Mouse (Mus musculus) heart, postnatal 0 days (tissue): ENCODE measurements around the gene Yod1. TPM values are rescaled to one million over a fixed set of nuclear protein-coding genes. Genes with fewer than 3 reads are reported as not detected.

ENCODE experiments used
- ATAC-seq: fragments of 200-750 bp; cut with Nextera tagmentation; 2 replicates; pipeline ENCODE4 v1.8.0; 2017; ENCODE audit warnings: low read depth, moderate number of reproducible peaks, moderate library complexity; ENCODE audit not compliant: insufficient read depth
- DNase-seq: peaks from one replicate; pipeline ENCODE4 v3.0.0-alpha.2; 2016; ENCODE audit warnings: low spot score
- H3K27ac ChIP-seq: fragments of 300-500 bp; sonication (generic); 2 replicates; pipeline ENCODE4 v1.5.1; 2014; ENCODE audit warnings: low read depth, mild to moderate bottlenecking
- H3K27me3 ChIP-seq: fragments of 300-500 bp; sonication (generic); 2 replicates; pipeline ENCODE4 v1.6.1; 2014; ENCODE audit warnings: low read length, mixed read lengths; ENCODE audit not compliant: control insufficient read depth, insufficient read depth
- H3K36me3 ChIP-seq: fragments of 300-500 bp; sonication (generic); replicated peaks from 2 replicates; pipeline ENCODE4 v1.6.1; 2014; ENCODE audit warnings: low read length, mixed read lengths; ENCODE audit not compliant: control insufficient read depth, insufficient read depth
- H3K4me1 ChIP-seq: fragments of 300-500 bp; sonication (generic); 2 replicates; pipeline ENCODE4 v1.6.1; 2014; ENCODE audit warnings: antibody characterized with exemption; ENCODE audit not compliant: control insufficient read depth, insufficient read depth
- H3K4me2 ChIP-seq: fragments of 300-500 bp; sonication (generic); 2 replicates; pipeline ENCODE4 v1.6.1; 2014; ENCODE audit warnings: low read depth, mild to moderate bottlenecking, low read length, moderate library complexity
- H3K4me3 ChIP-seq: fragments of 300-500 bp; sonication (generic); 2 replicates; pipeline ENCODE4 v1.5.1; 2014; ENCODE audit warnings: low read depth, low read length
- H3K9ac ChIP-seq: fragments of 300-500 bp; sonication (generic); replicated peaks from 2 replicates; pipeline ENCODE4 v1.6.1; 2014; ENCODE audit warnings: low read depth, low read length, mixed read lengths
- H3K9me3 ChIP-seq: fragments of 300-500 bp; sonication (generic); replicated peaks from 2 replicates; pipeline ENCODE4 v1.6.1; 2016; ENCODE audit warnings: low read length; ENCODE audit not compliant: control insufficient read depth
- CTCF ChIP-seq: IDR thresholded peaks from 2 replicates; pipeline ENCODE4 v1.5.1; 2016; ENCODE audit warnings: antibody characterized with exemption, control low read depth, low read depth
- EP300 ChIP-seq: IDR thresholded peaks from 2 replicates; pipeline ENCODE4 v1.6.1; 2016; ENCODE audit warnings: antibody characterized with exemption, low read depth
- whole genome bisulfite sequencing: fragments of 180-500 bp; shearing (Covaris S2); extraction: QIAGEN DNeasy Blood & Tissue Kit; methylation state at CpG from one replicate; pipeline ENCODE4 v1.1.7; 2014; 5-methylcytosine and 5-hydroxymethylcytosine counted together
- polyA plus RNA-seq: library from polyadenylated mRNA; unstranded; fragments of >200 nt; fragmentation: Nextera tagmentation; extraction: Ambion mirVana; gene quantifications from 2 replicates; pipeline ENCODE4 v1.2.1, GENCODE M21; 2015
- total RNA-seq: library from RNA; depleted of rRNA; stranded (reverse); fragments of >200 nt; gene quantifications from 2 replicates; pipeline ENCODE4 v1.2.3, GENCODE M21; 2014; ENCODE audit warnings: low replicate concordance

The Yod1 gene
- total and polyA plus RNA-seq, 2 experiments from 2014 or later = 4.9 to 6.4 TPM

- WGBS = 28% methylated on average over 9 of the region's 9 CpGs
- H3K4me2 ChIP-seq = no peak overlapping the region
- no peak overlapping the region for H3K27ac ChIP-seq
- H3K27me3 ChIP-seq = no peaks in the 10 kb centered on the region
- no peaks in the 10 kb centered on the region for H3K4me1 ChIP-seq
- no peak for ATAC-seq
- DNase-seq = no peak
- H3K9ac ChIP-seq = no peak overlapping the region
- H3K36me3 ChIP-seq = no peaks in the 10 kb centered on the region
- no peaks in the 10 kb centered on the region for H3K9me3 ChIP-seq
- TF ChIP-seq EP300 = no peak
- no peak overlapping the region for H3K4me3 ChIP-seq
Observed at GRCm38 (mm10) chr1:130759689-130760088, 42.6 kb downstream of the Yod1 start.

- Histone ChIP-seq H3K27ac (no peak overlapping the region), H3K4me3 (no peak overlapping the region), H3K36me3 (no peaks in the 10 kb centered on the region), H3K4me1 (no peaks in the 10 kb centered on the region), H3K9me3 (no peaks in the 10 kb centered on the region), H3K4me2 (no peak overlapping the region), H3K9ac (no peak overlapping the region), H3K27me3 (no peaks in the 10 kb centered on the region)
- DNase-seq = no peak
- no peak for ATAC-seq
- TF ChIP-seq CTCF = no peak
- TF ChIP-seq EP300 = no peak
- WGBS = 71% methylated on average over 1 of the region's 1 CpGs
Observed at GRCm38 (mm10) chr1:130761597-130761996, 44.5 kb downstream of the Yod1 start.

GRCm38 (mm10) chr1:130762045-130762760, 45.1 kb downstream of the Yod1 start:
- TF ChIP-seq CTCF (no peak), EP300 (no peak)
- no peak overlapping the region for H3K9ac ChIP-seq
- 55% methylated on average over 3 of the region's 3 CpGs for WGBS
- no peak for DNase-seq
- no peak for ATAC-seq
- no peaks in the 10 kb centered on the region for H3K27me3 ChIP-seq
- H3K4me2 ChIP-seq = no peak overlapping the region
- H3K27ac ChIP-seq = no peak overlapping the region
- no peaks in the 10 kb centered on the region for H3K9me3 ChIP-seq
- no peak overlapping the region for H3K4me3 ChIP-seq
- H3K4me1 ChIP-seq = no peaks in the 10 kb centered on the region
- H3K36me3 ChIP-seq = no peaks in the 10 kb centered on the region

- H3K27ac ChIP-seq = no peak overlapping the region
- no peaks in the 10 kb centered on the region for H3K36me3 ChIP-seq
- no peak overlapping the region for H3K9ac ChIP-seq
- H3K27me3 ChIP-seq = no peaks in the 10 kb centered on the region
- WGBS = 82% methylated on average over 12 of the region's 12 CpGs
- no peak for ATAC-seq
- TF ChIP-seq CTCF (no peak), EP300 (no peak)
- H3K4me1 ChIP-seq = no peaks in the 10 kb centered on the region
- no peak for DNase-seq
- H3K9me3 ChIP-seq = no peaks in the 10 kb centered on the region
- H3K4me2 ChIP-seq = no peak overlapping the region
- H3K4me3 ChIP-seq = no peak overlapping the region
Observed at GRCm38 (mm10) chr1:130764027-130764461, 46.9 kb downstream of the Yod1 start.

GRCm38 (mm10) chr1:130767066-130767465, 49.9 kb downstream of the Yod1 start:
- no peaks in the 10 kb centered on the region for H3K36me3 ChIP-seq
- no peak overlapping the region for H3K9ac ChIP-seq
- no peak for DNase-seq
- H3K27me3 ChIP-seq = no peaks in the 10 kb centered on the region
- no peak overlapping the region for H3K27ac ChIP-seq
- H3K4me1 ChIP-seq = no peaks in the 10 kb centered on the region
- ATAC-seq = no peak
- 64% methylated on average over 5 of the region's 5 CpGs for WGBS
- H3K4me2 ChIP-seq = no peak overlapping the region
- TF ChIP-seq CTCF = no peak
- TF ChIP-seq EP300 = no peak
- H3K9me3 ChIP-seq = no peaks in the 10 kb centered on the region
- H3K4me3 ChIP-seq = no peak overlapping the region

- Histone ChIP-seq H3K4me1 (no peaks in the 10 kb centered on the region), H3K4me3 (no peak overlapping the region), H3K36me3 (no peaks in the 10 kb centered on the region), H3K9me3 (no peaks in the 10 kb centered on the region), H3K27ac (no peak overlapping the region), H3K27me3 (no peaks in the 10 kb centered on the region), H3K9ac (no peak overlapping the region), H3K4me2 (no peak overlapping the region)
- 70% methylated on average over 2 of the region's 2 CpGs for WGBS
- ATAC-seq (no peak), DNase-seq (no peak)
- TF ChIP-seq EP300 = no peak
- no peak for TF ChIP-seq CTCF
Observed at GRCm38 (mm10) chr1:130769925-130770324, 52.8 kb downstream of the Yod1 start.
